Mouse (Mus musculus) spleen, adult 2 months (tissue): ENCODE measurements around the gene Ren1.

ENCODE experiments used
- CTCF ChIP-seq: fragments of 200-500 bp; IDR thresholded peaks from 2 replicates; pipeline ENCODE4 v1.5.1; 2011; ENCODE audit warnings: mild to moderate bottlenecking, inconsistent platforms; ENCODE audit not compliant: insufficient read depth, insufficient read length, insufficient replicate concordance; ENCODE audit errors: extremely low read depth
- POLR2A ChIP-seq: fragments of 200-500 bp; IDR thresholded peaks from 2 replicates; pipeline ENCODE4 v1.6.1; 2011; ENCODE audit warnings: low read depth, low read length, inconsistent platforms

GRCm38 (mm10) chr1:133355912-133356311 is 5.6 kb downstream of the Ren1 start:
- TF ChIP-seq CTCF (no peak), POLR2A (no peak)
